In the genomic region with DNA sequence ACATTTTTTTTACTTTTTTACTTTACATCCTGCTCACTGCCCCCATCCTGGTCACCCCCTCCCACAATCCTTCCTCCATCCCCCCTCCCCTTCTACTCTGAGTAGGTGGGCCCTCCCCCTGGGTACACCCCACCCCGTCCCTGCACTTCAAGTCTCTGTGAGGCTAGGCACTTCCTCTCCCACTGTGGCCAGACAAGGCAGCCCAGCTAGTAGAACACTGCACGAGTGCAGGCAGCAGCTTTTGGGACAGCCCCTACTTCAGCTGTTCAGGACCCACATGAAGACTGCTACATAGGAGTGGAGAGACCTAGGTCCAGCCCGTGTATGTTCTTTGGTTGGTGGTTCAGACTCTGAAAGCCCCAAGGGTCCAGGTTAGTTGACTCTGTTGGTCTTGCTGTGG, we compare ENCODE assay signal across 9 mouse cellular contexts. TPM values are rescaled to one million over a fixed set of nuclear protein-coding genes. Genes with fewer than 3 reads are reported as not detected.
DNase-seq lines count a peak whose midpoint lies in the region; ATAC-seq lines count a peak whose summit lies in the region.
"Had no signal": no experiment of that assay in that cellular context is flagged by ENCODE, and none has a peak within 500 bp of the region (broad histone marks: within the 10 kb centered on the region; RNA-seq: fewer than 3 reads in every experiment).

No protein-coding gene starts in this region.

- peak; percentile 4 for DNase-seq in gastrocnemius, postnatal 25 days
- DNase-seq in induced T-regulatory cell, adult 2 months (ENCODE audit: low read depth): peak; percentile 51
- DNase-seq in naive thymus-derived CD4-positive, alpha-beta T cell, adult 2 months (ENCODE audit: low read depth): peak; percentile 13
- peak; percentile 62 for DNase-seq in thymus, postnatal 14 days
- peak; percentile 52 for DNase-seq in thymus, postnatal 4 days

- ATAC-seq in CD4-positive, CD25-positive, alpha-beta regulatory T cell, adult 4 months: peak; percentile 48

RNA-seq across cellular contexts. Expression of gene Sytl3, which starts 3.9 kb away (rescaled TPM):
- polyA plus RNA-seq in CD4-positive, CD25-positive, alpha-beta regulatory T cell, adult 4 months (2017; shearing (Covaris generic)): 1 to 10 TPM; 5.0 to 6.1 TPM
- total RNA-seq in gastrocnemius, postnatal 25 days (2021): under 1 TPM in 1 of 2 experiments, not detected in 1; 0.36 TPM
- polyA plus RNA-seq: embryonic facial prominence, embryonic 10.5 days; erythroblast, embryonic 14.5 days; heart, embryonic 13.5 days had no signal

RNA-seq across cellular contexts. Expression of gene Dynlt1f, which starts 7.1 kb away (rescaled TPM):
- polyA plus RNA-seq in CD4-positive, CD25-positive, alpha-beta regulatory T cell, adult 4 months (2017; shearing (Covaris generic)): 10 to 100 TPM; 59.0 to 75.9 TPM
- total RNA-seq in gastrocnemius, postnatal 25 days (2021): 10 to 100 TPM; 49.0 to 51.0 TPM

Comparison
In these comparisons a context has a peak if more than half of its experiments do, and no peak if none do; other contexts are left out.
1. Peak in every context shown above with its lines: DNase-seq and ATAC-seq.
2. DNase-seq: peak in every context shown above with its lines; median percentile 62 in thymus, postnatal 14 days; 52 in thymus, postnatal 4 days; 51 in induced T-regulatory cell, adult 2 months; 13 in naive thymus-derived CD4-positive, alpha-beta T cell, adult 2 months; 4 in gastrocnemius, postnatal 25 days.